Mouse (Mus musculus) bone marrow, adult 2 months (tissue): Measurements from ENCODE around the gene Nkx3-2. TPM values are rescaled to one million over a fixed set of nuclear protein-coding genes. Genes with fewer than 3 reads are reported as not detected.

Experiments
- H3K27ac ChIP-seq: fragments of 200-500 bp; 2 replicates; pipeline ENCODE4 v1.5.1; 2012; ENCODE audit warnings: low read depth, mild to moderate bottlenecking, control low read depth, inconsistent platforms, low read length; ENCODE audit not compliant: control insufficient read depth, poor library complexity, insufficient read depth
- H3K4me1 ChIP-seq: fragments of 200-500 bp; 2 replicates; pipeline ENCODE4 v1.6.1; 2011; ENCODE audit warnings: low read length; ENCODE audit not compliant: control insufficient read depth, insufficient read depth
- H3K4me3 ChIP-seq: fragments of 200-500 bp; replicated peaks from 2 replicates; pipeline ENCODE3; 2011; ENCODE audit warnings: mild to moderate bottlenecking, low read depth, low read length, control low read depth; ENCODE audit not compliant: control insufficient read depth
- CTCF ChIP-seq: fragments of 200-500 bp; IDR thresholded peaks from 2 replicates; pipeline ENCODE4 v1.5.1; 2011; ENCODE audit warnings: low read length, control low read depth; ENCODE audit not compliant: control insufficient read depth, insufficient read depth
- POLR2A ChIP-seq: fragments of 200-500 bp; IDR thresholded peaks from 2 replicates; pipeline ENCODE4 v1.6.1; 2011; ENCODE audit warnings: low read depth, mild to moderate bottlenecking, control low read depth, low read length, borderline replicate concordance; ENCODE audit not compliant: control insufficient read depth
- WGBS: fragments of 180-500 bp; shearing (Covaris S2); methylation state at CpG from one replicate; pipeline ENCODE4 v1.1.7; 2018; 5-methylcytosine and 5-hydroxymethylcytosine counted together
- polyA plus RNA-seq: library from polyadenylated mRNA; stranded (reverse); fragments of >200 nt; gene quantifications from 2 replicates; pipeline ENCODE4 v1.2.4, GENCODE M21; 2011; ENCODE audit warnings: low replicate concordance; ENCODE audit not compliant: missing spikeins, insufficient read depth, insufficient read length

The Nkx3-2 gene
- polyA plus RNA-seq, 1 experiment, result not detected

DNA sequence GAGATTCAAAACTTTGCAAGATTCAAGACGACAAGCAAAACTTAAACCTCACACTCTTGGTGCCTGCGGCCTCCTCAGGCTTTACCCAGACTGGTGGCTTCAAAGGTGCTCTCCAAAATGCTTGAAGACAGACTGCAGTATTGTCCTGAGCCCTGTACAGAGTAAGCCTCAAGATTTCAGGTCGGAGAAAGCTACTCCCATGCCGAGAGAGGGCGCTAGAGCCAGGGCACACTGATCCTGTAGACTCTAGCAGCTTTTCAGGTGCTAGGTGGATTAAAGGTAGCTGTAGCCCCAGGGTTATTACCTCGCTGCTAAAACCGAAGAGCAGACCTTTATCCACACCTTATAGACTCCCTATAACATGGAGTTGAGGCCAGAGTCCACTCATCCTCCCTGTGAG lies 20.1 kb downstream of the Nkx3-2 start:
- Histone ChIP-seq H3K27ac (no peak overlapping the region), H3K4me3 (no peak overlapping the region), H3K4me1 (no peaks in the 10 kb centered on the region)
- 23% methylated on average over 7 of the region's 7 CpGs for WGBS
- no peak; the same call in 1 of the 2 replicates for TF ChIP-seq CTCF
- no peak for TF ChIP-seq POLR2A

DNA sequence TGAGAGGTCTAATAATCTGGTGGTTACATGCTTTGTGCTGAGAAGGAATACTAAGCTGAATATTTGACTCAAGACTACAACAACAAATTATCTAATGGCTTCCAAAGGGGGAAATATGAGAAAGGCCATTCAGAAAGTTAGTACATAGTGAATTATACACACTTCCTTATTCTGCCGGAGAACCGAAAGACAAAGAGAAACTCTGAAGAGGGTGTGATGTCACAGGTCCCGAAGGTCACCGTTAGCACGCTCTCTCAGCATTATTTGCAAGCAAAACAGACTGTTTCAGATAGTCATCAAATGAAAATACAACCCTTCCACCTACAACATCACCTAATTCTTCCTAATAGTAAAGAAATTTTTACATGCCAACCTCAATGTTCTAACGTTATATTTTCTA lies 25.5 kb downstream of the Nkx3-2 start:
- Histone ChIP-seq H3K27ac (no peak overlapping the region), H3K4me1 (no peaks in the 10 kb centered on the region), H3K4me3 (peak overlapping the region; percentile 7)
- WGBS, result 11% methylated on average over 6 of the region's 6 CpGs
- TF ChIP-seq CTCF, result no peak
- TF ChIP-seq POLR2A, result no peak

DNA sequence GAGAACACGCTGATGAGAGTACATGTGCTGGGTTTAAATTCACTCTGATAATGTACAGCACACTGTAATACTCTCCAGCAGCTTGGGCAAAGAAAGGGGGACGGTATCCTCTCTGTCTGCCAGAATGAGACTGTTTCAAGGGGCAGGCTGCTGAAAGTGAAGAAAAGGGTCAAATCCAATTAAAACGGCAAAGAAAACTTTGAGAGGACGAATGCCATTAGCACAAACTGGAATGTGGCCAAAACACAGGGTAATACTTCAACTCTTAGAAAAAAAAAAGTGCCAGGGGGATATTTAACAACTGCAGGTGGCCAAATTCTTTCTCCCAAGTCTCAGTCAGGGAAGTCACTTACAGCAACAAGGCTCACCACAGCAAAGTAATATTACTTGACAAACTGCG lies 27.3 kb downstream of the Nkx3-2 start:
- Histone ChIP-seq H3K4me3 (no peak overlapping the region), H3K4me1 (no peaks in the 10 kb centered on the region), H3K27ac (no peak overlapping the region)
- no peak for TF ChIP-seq CTCF
- TF ChIP-seq POLR2A, result no peak
- WGBS, result 80% methylated on average over 5 of the region's 5 CpGs

- no peak overlapping the region for H3K4me3 ChIP-seq
- H3K4me1 ChIP-seq, result no peaks in the 10 kb centered on the region
- H3K27ac ChIP-seq, result no peak overlapping the region
- 14% methylated on average over 1 of the region's 1 CpGs for WGBS
- TF ChIP-seq POLR2A, result no peak
- no peak for TF ChIP-seq CTCF
Observed at GRCm38 (mm10) chr5:41727017-41727416, 37.3 kb downstream of the Nkx3-2 start.

DNA sequence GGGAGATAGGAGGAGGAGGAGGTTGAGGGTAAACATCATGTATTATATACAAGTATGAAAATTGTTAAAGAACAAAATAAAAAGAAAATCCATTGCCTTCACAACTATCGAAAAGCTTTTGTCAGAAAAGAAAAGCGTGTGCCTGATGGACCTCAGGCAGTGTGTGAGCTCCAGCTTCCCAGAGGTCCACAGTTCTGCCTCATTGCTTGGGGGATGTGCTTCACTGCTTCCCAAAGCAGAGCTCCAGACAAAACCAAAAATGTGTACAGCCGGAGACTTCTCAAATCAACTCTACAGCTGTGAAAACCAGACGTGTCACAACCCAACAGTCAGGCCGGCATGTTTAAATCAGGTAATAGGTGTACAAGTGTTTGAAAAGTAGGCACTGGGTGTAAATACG lies 38.7 kb downstream of the Nkx3-2 start:
- WGBS, result 85% methylated on average over 6 of the region's 6 CpGs
- TF ChIP-seq CTCF, result no peak
- no peak for TF ChIP-seq POLR2A
- Histone ChIP-seq H3K27ac (no peak overlapping the region), H3K4me3 (no peak overlapping the region), H3K4me1 (no peaks in the 10 kb centered on the region)

Other genes starting within 250 kb of the Nkx3-2 start
- gene Rab28, start 56.3 kb downstream of the Nkx3-2 start, polyA plus RNA-seq, result 16.0 and 29.6 TPM in 2 replicates
- 14.9 and 34.7 TPM in 2 replicates for gene Bod1l, start 79.8 kb upstream of the Nkx3-2 start, polyA plus RNA-seq